Mouse (Mus musculus) cerebellum, adult 2 months (tissue): ENCODE data around the gene 2610507B11Rik.

Experiments
- CTCF ChIP-seq: fragments of 200-500 bp; IDR thresholded peaks from 2 replicates; pipeline ENCODE4 v1.5.1; 2011; ENCODE audit warnings: low read depth, mild to moderate bottlenecking, control low read depth, low read length, moderate library complexity, borderline replicate concordance; ENCODE audit not compliant: insufficient read depth
- POLR2A ChIP-seq: fragments of 200-500 bp; IDR thresholded peaks from 2 replicates; pipeline ENCODE4 v1.6.1; 2011; ENCODE audit warnings: low read length, control low read depth, borderline replicate concordance; ENCODE audit not compliant: insufficient read depth

- TF ChIP-seq POLR2A, result no peak
- no peak for TF ChIP-seq CTCF
Measured at GRCm38 (mm10) chr11:78271986-78272385, 10.4 kb downstream of the 2610507B11Rik start.
